Mouse (Mus musculus): Measurements from ENCODE around the gene Pxn. TPM values are rescaled to one million over a fixed set of nuclear protein-coding genes. Genes with fewer than 3 reads are reported as not detected.

Gene Pxn
- polyA plus RNA-seq, 2 experiments = 4.8 to 12.9 TPM

- 74% methylated on average over 4 of the region's 4 CpGs for WGBS (ENCODE audit: insufficient replicate concordance)
- Histone ChIP-seq H3K9ac (replicated peaks) (no peak overlapping the region), H3K4me3 (ENCODE audit: insufficient read depth in 1 of 2, low read depth in 2 of 2, low read length in 2 of 2) (no peak overlapping the region), H3K36me3 (replicated peaks; ENCODE audit: control insufficient read depth, insufficient read depth, low read depth) (no peaks in the 10 kb centered on the region), H3K27me3 (ENCODE audit: control insufficient read depth, insufficient read depth, low read length) (no peaks in the 10 kb centered on the region), H3K4me1 (replicated peaks; ENCODE audit: control insufficient read depth in 2 of 2, insufficient read depth in 2 of 2, low read length in 1 of 2) (peaks cover 11 to 46% of the 10 kb centered on the region in 2 experiments), H3K9me3 (ENCODE audit: control insufficient read depth, low read length) (no peaks in the 10 kb centered on the region), H3K4me2 (ENCODE audit: low read depth) (no peak overlapping the region), H3K27ac (no peak overlapping the region)
- TF ChIP-seq CTCF (IDR thresholded peaks at IDR 0.05; ENCODE audit: low read depth) (no peak), EP300 (IDR thresholded peaks at IDR 0.05; ENCODE audit: low read depth) (no peak)
- no peak for ATAC-seq (ENCODE audit: insufficient read depth)
- DNase-seq (ENCODE audit: low read depth in 3 of 3, low spot score in 3 of 3) = no peak
These were observed 18.9 kb downstream of the Pxn start for GRCm38 (mm10) chr5:115525416-115525815.

- 67% methylated on average over 9 of the region's 9 CpGs for WGBS (ENCODE audit: insufficient replicate concordance)
- Histone ChIP-seq H3K4me2 (ENCODE audit: low read depth) (no peak overlapping the region), H3K27ac (no peak overlapping the region), H3K4me1 (replicated peaks; ENCODE audit: control insufficient read depth in 2 of 2, insufficient read depth in 2 of 2, low read length in 1 of 2) (peaks cover 16 to 46% of the 10 kb centered on the region in 2 experiments), H3K36me3 (replicated peaks; ENCODE audit: control insufficient read depth, insufficient read depth, low read depth) (no peaks in the 10 kb centered on the region), H3K9ac (replicated peaks) (no peak overlapping the region), H3K4me3 (ENCODE audit: insufficient read depth in 1 of 2, low read depth in 2 of 2, low read length in 2 of 2) (no peak overlapping the region), H3K27me3 (ENCODE audit: control insufficient read depth, insufficient read depth, low read length) (no peaks in the 10 kb centered on the region), H3K9me3 (ENCODE audit: control insufficient read depth, low read length) (no peaks in the 10 kb centered on the region)
- TF ChIP-seq CTCF (IDR thresholded peaks at IDR 0.05; ENCODE audit: low read depth) = no peak
- TF ChIP-seq EP300 (IDR thresholded peaks at IDR 0.05; ENCODE audit: low read depth) = no peak
- ATAC-seq (ENCODE audit: insufficient read depth) (no peak), DNase-seq (ENCODE audit: low read depth in 3 of 3, low spot score in 3 of 3) (no peak)
These were observed 19.5 kb downstream of the Pxn start for GRCm38 (mm10) chr5:115525943-115526342.

- 75% methylated on average over 17 of the region's 17 CpGs for WGBS (ENCODE audit: insufficient replicate concordance)
- peaks cover 19 to 49% of the 10 kb centered on the region in 2 experiments for H3K4me1 ChIP-seq (replicated peaks; ENCODE audit: control insufficient read depth in 2 of 2, insufficient read depth in 2 of 2, low read length in 1 of 2)
- no peak overlapping the region for H3K27ac ChIP-seq
- DNase-seq (ENCODE audit: low read depth in 3 of 3, low spot score in 3 of 3) (no peak), ATAC-seq (ENCODE audit: insufficient read depth) (no peak)
- H3K36me3 ChIP-seq (replicated peaks; ENCODE audit: control insufficient read depth, insufficient read depth, low read depth) = no peaks in the 10 kb centered on the region
- no peak overlapping the region for H3K4me2 ChIP-seq (ENCODE audit: low read depth)
- no peak overlapping the region for H3K9ac ChIP-seq (replicated peaks)
- H3K4me3 ChIP-seq (ENCODE audit: insufficient read depth in 1 of 2, low read depth in 2 of 2, low read length in 2 of 2) = no peak overlapping the region
- no peaks in the 10 kb centered on the region for H3K9me3 ChIP-seq (ENCODE audit: control insufficient read depth, low read length)
- TF ChIP-seq EP300 (IDR thresholded peaks at IDR 0.05; ENCODE audit: low read depth) = no peak
- TF ChIP-seq CTCF (IDR thresholded peaks at IDR 0.05; ENCODE audit: low read depth) = no peak
- no peaks in the 10 kb centered on the region for H3K27me3 ChIP-seq (ENCODE audit: control insufficient read depth, insufficient read depth, low read length)
These were observed 20.2 kb downstream of the Pxn start for GRCm38 (mm10) chr5:115526456-115527202.

- DNase-seq (ENCODE audit: low read depth in 3 of 3, low spot score in 3 of 3) = no peak
- ATAC-seq (ENCODE audit: insufficient read depth) = no peak
- no peaks in the 10 kb centered on the region for H3K27me3 ChIP-seq (ENCODE audit: control insufficient read depth, insufficient read depth, low read length)
- H3K9ac ChIP-seq (replicated peaks) = no peak overlapping the region
- TF ChIP-seq EP300 (IDR thresholded peaks at IDR 0.05; ENCODE audit: low read depth) (no peak), CTCF (IDR thresholded peaks at IDR 0.05; ENCODE audit: low read depth) (no peak)
- 61% methylated on average over 5 of the region's 5 CpGs for WGBS (ENCODE audit: insufficient replicate concordance)
- H3K4me2 ChIP-seq (ENCODE audit: low read depth) = no peak overlapping the region
- H3K36me3 ChIP-seq (replicated peaks; ENCODE audit: control insufficient read depth, insufficient read depth, low read depth) = no peaks in the 10 kb centered on the region
- peaks cover 26 to 50% of the 10 kb centered on the region in 2 experiments for H3K4me1 ChIP-seq (replicated peaks; ENCODE audit: control insufficient read depth in 2 of 2, insufficient read depth in 2 of 2, low read length in 1 of 2)
- H3K27ac ChIP-seq = no peak overlapping the region
- no peaks in the 10 kb centered on the region for H3K9me3 ChIP-seq (ENCODE audit: control insufficient read depth, low read length)
- H3K4me3 ChIP-seq (ENCODE audit: insufficient read depth in 1 of 2, low read depth in 2 of 2, low read length in 2 of 2) = no peak overlapping the region
These were observed 21.7 kb downstream of the Pxn start for GRCm38 (mm10) chr5:115528128-115528527.

GRCm38 (mm10) chr5:115529364-115529741 is 22.9 kb downstream of the Pxn start:
- whole genome bisulfite sequencing (ENCODE audit: insufficient replicate concordance) = 54% methylated on average over 8 of the region's 8 CpGs
- no peak for TF ChIP-seq CTCF (IDR thresholded peaks at IDR 0.05; ENCODE audit: low read depth)
- TF ChIP-seq EP300 (IDR thresholded peaks at IDR 0.05; ENCODE audit: low read depth) = no peak
- ATAC-seq (ENCODE audit: insufficient read depth) (no peak), DNase-seq (ENCODE audit: low read depth in 3 of 3, low spot score in 3 of 3) (no peak)
- H3K9ac ChIP-seq (replicated peaks) = no peak overlapping the region
- no peaks in the 10 kb centered on the region for H3K27me3 ChIP-seq (ENCODE audit: control insufficient read depth, insufficient read depth, low read length)
- no peaks in the 10 kb centered on the region for H3K36me3 ChIP-seq (replicated peaks; ENCODE audit: control insufficient read depth, insufficient read depth, low read depth)
- H3K4me2 ChIP-seq (ENCODE audit: low read depth) = no peak overlapping the region
- H3K4me3 ChIP-seq (ENCODE audit: insufficient read depth in 1 of 2, low read depth in 2 of 2, low read length in 2 of 2) = no peak overlapping the region
- H3K9me3 ChIP-seq (ENCODE audit: control insufficient read depth, low read length) = no peaks in the 10 kb centered on the region
- peaks cover 31 to 50% of the 10 kb centered on the region in 2 experiments for H3K4me1 ChIP-seq (replicated peaks; ENCODE audit: control insufficient read depth in 2 of 2, insufficient read depth in 2 of 2, low read length in 1 of 2)
- H3K27ac ChIP-seq = no peak overlapping the region

Measured in liver, embryonic 14.5 days (tissue).